Mouse (Mus musculus): Measurements from ENCODE around the gene Gfod1.
A peak's percentile ranks its signal among the peaks of the same experiment; 100 is the strongest.

The Gfod1 gene

DNA sequence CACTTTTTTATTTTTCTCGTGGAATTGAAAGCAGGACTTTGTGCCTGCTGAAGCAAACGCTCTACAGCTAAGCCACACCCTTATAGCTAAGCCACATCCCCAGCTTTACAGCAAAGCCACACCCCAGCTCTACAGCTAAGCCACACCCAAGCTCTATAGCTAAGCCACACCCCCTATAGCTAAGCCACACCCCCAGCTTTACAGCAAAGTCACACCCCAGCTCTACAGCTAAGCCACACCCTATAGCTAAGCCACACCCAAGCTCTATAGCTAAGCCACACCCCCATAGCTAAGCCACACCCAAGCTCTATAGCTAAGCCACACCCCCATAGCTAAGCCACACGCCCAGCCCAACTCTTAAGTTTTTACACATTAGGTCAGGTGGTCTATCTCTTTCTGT is 42.7 kb downstream of the Gfod1 start:
- DNase-seq = no peak

DNA sequence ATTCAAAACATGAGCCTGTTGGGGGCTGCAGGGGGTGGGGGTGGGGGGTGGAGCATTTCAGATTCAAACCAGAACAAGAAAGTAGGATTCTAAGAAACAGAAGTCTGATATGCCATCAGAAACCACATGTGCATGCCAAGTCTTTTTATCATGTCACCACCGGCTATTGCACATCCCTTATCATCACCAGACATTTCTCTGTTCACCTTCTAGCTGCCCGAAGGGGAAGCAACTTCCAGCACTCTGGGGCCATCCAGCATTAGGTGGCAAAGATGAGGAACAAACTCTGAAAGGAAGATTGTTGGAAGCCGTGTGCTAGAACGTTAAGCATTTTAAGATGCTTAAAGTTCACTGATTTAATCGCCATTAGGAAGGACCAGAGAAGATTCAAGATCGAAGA is 43.2 kb downstream of the Gfod1 start:
- DNase-seq = no peak

- DNase-seq = no peak
These were observed 47.5 kb downstream of the Gfod1 start for GRCm38 (mm10) chr13:43256447-43256846.

GRCm38 (mm10) chr13:43253526-43253925 is 50.4 kb downstream of the Gfod1 start:
- peak; percentile 34 for DNase-seq

GRCm38 (mm10) chr13:43252105-43252790 is 51.7 kb downstream of the Gfod1 start:
- DNase-seq = no peak

- no peak for DNase-seq
These were observed 52.6 kb downstream of the Gfod1 start for GRCm38 (mm10) chr13:43251391-43251790.

DNA sequence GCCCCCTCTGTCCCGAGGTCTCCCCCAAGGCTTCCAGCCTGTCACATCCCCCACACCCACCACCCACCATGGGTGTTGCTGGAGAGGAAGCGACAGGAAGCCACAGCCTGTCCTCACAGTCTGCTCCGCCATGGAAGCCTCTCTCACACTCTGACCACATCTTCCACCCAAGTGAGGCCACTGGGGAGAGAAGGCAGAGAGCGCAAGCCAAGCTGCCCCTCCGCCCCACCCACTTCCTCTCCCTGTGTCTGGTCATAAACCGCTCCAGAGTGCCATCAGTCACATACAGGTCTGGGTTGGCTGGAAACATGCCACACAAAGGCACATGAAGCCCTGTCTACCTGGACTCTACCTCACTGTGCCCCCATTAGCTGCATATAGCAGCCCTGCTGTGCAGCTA is 53.3 kb downstream of the Gfod1 start:
- no peak for DNase-seq

GRCm38 (mm10) chr13:43250106-43250505 is 53.9 kb downstream of the Gfod1 start:
- no peak for DNase-seq

- DNase-seq = no peak
These were observed 55.6 kb downstream of the Gfod1 start for GRCm38 (mm10) chr13:43248381-43248780.

DNA sequence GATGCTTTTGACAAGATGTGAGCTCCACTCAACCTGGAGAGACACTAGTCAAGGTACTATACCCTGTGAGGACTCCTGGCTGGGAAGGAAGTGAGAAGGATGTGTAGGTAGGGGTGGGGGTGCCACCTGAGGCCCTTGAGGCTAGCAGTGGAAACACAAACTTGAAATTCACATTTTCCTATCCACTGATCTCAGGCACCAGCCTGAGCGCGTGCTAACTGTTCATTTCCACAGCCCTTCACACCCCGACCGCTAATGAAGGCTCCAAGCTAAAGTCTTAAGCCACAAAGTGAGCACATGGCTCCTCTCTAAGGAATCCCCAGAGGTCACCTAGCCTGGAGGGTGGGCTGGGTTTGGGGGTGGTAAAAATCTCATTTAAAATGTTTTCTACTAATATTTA is 57.1 kb downstream of the Gfod1 start:
- DNase-seq = no peak

DNA sequence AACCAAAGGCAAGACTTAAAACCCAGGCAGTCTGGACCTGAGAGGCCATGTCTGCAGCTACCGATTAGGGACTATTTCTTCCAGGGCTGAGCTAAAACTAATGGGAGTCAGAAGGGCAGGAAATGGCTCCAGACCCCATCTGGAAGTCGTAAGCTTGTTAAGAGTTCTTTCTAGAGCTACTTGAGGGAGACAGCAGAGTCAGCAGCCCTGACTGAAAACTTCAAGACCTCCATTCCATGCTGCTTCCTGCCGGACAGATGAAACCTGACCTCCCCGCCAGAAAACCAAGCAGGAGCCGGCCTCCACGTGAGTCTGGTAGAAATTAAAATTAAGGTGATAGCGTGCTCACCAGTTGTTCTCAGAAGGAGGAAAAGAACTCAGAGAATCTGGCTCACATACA is 60.2 kb downstream of the Gfod1 start:
- no peak for DNase-seq

GRCm38 (mm10) chr13:43243240-43243639 is 60.7 kb downstream of the Gfod1 start:
- no peak for DNase-seq

- DNase-seq = no peak
These were observed 62.2 kb downstream of the Gfod1 start for GRCm38 (mm10) chr13:43241750-43242149.

DNA sequence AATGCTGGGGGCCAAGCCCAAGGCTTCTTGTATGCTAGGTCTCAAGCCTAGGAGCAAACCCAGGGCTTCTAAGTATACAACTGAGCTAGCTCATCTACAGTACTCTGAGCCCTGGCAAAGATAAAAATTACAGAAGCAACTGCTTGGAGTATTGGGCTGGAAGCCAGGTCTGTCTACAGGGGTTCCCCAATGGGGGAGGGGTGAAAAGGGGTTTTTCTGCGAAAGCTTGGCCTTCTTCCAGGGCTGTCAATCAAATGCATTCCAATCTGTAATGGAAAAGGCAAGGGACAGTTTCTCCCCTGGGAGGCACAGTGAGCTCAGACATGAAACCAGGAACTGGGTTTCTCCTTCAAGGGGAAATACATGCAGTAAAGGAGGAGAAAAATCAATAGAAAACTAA is 62.9 kb downstream of the Gfod1 start:
- DNase-seq = peak; percentile 18

DNA sequence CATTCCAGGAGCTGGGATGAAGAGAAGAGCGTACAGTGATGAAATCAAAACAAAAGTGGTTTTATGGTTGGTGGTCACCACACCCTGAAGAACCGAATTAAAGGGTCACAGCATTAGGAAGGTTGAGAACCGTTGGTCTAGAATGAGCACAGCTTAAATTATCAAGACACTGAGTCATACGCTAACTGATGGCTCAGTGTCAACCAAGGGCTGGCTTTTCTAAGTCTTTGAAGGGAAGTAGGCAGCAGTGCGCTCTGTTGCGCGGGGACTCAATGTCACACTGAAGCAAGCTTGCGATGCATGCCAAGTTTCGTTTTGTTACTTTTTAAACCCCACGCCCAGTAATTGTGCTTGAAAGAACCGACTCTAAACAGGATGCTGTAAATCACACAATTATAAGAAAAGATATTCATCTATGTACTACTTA is 64.2 kb downstream of the Gfod1 start:
- peak; percentile 30 for DNase-seq

- DNase-seq = peak; percentile 41
These were observed 67.3 kb downstream of the Gfod1 start for GRCm38 (mm10) chr13:43236630-43237029.

DNA sequence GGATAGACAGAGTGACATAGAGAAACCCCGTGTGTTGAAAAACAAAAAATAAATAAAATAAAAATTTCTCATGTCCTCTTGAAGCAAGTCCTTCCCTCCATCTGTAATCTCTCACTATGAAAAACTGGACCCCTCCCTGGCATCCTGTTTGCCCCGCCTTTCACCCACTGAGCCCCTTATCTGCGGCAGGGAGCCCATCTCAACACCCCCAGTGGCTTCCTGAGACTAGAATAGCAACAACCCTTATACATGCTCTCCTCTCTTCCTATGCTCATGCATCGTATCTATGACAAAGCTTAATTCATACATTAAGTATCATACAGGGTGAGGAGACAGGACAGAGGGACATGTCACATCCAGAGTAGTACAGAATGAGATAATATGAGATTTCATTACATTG is 68.0 kb downstream of the Gfod1 start:
- no peak for DNase-seq

GRCm38 (mm10) chr13:43235586-43235910 is 68.4 kb downstream of the Gfod1 start:
- DNase-seq = no peak

- no peak for DNase-seq
These were observed 68.9 kb downstream of the Gfod1 start for GRCm38 (mm10) chr13:43234869-43235585.

DNA sequence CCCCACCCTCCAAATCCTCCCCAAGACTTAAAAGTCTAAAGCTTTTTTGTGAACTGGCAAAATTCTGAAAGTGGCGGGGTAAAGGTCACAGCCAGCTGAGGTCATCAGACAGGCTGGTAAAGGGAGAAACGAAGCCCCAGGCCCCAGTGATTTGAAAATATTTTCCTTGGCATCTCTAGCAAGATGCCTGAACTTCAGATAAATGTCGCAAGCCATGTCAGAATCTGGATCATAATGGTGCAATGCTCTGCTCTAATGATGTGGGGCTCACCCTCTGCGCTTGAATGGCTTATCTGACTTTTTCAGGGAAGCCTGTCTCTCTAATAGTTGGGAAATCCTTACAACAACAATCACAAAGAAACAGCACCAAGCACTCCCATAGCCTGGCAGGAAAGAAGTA is 70.6 kb downstream of the Gfod1 start:
- DNase-seq = no peak

DNA sequence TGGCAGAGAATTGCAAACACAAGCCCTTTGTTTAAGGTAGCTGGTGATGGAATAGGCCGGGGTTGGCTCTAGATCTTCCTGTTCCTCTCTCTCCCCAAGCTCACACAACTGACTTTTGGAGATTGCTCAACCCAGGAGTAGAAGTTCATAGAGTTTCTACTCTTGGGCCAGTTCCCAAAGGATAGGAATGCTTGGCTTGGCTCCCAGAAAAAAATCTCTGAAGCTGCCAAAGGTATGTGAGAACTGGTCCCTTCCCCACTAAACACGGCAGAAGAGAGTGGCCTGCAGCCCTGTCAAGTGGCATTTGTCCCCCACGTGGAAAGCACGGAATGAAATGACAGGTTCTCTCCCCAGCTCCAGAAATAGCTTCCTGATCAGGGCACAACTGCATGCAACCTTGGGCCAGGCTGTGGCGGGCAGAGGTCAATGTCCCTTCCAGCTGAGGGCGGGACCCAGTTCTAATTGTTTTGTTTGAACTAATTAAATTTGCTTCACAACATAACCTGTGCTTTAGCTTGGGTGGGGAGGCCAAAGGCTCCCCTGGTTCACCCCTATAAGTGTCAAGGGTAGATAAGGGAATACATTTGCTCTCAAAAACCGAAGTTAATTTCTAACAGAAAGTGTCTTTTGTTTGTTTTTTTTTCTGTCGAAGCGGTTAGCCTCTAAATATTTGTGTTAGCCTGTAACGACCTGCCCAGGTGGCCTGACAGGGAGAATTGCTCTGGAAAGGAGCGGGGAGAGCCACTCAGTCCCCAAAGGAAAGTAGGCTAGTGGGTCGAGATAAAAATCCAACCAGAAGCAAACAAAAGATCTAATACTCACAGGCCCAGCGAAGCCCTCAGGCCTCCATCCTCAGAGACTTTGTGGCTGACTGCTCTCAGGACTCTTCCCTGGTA is 71.8 kb downstream of the Gfod1 start:
- peak; percentile 81 for DNase-seq

DNA sequence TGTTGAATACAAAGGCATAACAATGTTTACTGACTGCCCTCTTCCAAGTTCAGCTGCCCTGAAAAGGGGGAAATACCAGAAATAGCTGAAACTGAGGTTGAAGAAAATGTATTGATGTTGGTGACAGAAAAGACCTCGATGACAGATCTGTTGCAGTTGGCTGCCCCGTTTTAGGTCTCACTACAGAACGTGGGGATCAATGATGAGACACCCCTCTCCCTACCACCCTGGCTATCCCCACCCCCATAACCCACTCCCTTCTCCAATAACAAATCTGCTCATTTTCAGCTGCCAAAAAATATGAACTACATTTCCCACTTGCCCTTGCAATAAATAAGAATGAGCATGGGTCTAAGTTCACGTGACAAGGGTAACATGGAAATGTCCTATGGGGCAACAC is 73.1 kb downstream of the Gfod1 start:
- DNase-seq = no peak

GRCm38 (mm10) chr13:43230238-43230637 is 73.7 kb downstream of the Gfod1 start:
- DNase-seq = no peak

DNA sequence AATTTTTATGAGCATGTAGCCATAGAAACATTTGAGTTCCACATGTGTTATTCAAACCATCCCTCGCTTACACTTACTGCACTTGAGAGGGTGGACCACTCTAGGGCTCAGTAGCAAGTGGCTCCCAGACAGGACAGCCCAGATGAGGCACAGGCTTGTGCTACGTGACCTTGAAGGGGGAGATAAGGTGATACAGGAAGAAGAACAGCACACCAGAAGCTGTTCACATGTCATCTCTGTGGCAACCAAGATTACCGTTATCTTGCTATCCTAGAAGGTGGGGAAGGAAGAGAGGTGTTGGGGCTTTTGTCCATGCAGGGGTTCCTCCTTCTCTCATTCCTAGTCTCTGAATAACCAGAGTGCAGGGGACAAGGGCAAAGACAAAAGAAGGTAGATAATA is 74.2 kb downstream of the Gfod1 start:
- DNase-seq = no peak
